Mouse (Mus musculus) stomach, postnatal 0 days (tissue): ENCODE measurements around the gene Prim2. TPM values are rescaled to one million over a fixed set of nuclear protein-coding genes. Genes with fewer than 3 reads are reported as not detected.

Experiments used
- ATAC-seq: fragments of 200-750 bp; cut with Nextera tagmentation; 2 replicates; pipeline ENCODE4 v1.8.0; 2017; ENCODE audit not compliant: low FRiP score, low TSS enrichment
- DNase-seq: peaks from one replicate; pipeline ENCODE4 v3.0.0-alpha.2; 2016; ENCODE audit warnings: low spot score
- H3K27ac ChIP-seq: fragments of 300-500 bp; sonication (generic); replicated peaks from 2 replicates; pipeline ENCODE4 v1.5.1; 2014; ENCODE audit warnings: mild to moderate bottlenecking, control low read depth
- H3K27me3 ChIP-seq: fragments of 300-500 bp; sonication (generic); 2 replicates; pipeline ENCODE4 v1.6.1; 2014; ENCODE audit warnings: low read length; ENCODE audit not compliant: control insufficient read depth, insufficient read depth
- H3K36me3 ChIP-seq: fragments of 300-500 bp; sonication (generic); 2 replicates; pipeline ENCODE4 v1.6.1; 2014; ENCODE audit warnings: low read length, mixed read lengths; ENCODE audit not compliant: control insufficient read depth, insufficient read depth
- H3K4me1 ChIP-seq: fragments of 300-500 bp; sonication (generic); replicated peaks from 2 replicates; pipeline ENCODE4 v1.6.1; 2014; ENCODE audit warnings: antibody characterized with exemption; ENCODE audit not compliant: control insufficient read depth, insufficient read depth
- H3K4me2 ChIP-seq: fragments of 300-500 bp; sonication (generic); replicated peaks from 2 replicates; pipeline ENCODE4 v1.6.1; 2014; ENCODE audit warnings: low read depth, mild to moderate bottlenecking, control low read depth, moderate library complexity
- H3K4me3 ChIP-seq: fragments of 300-500 bp; sonication (generic); 2 replicates; pipeline ENCODE4 v1.5.1; 2014; ENCODE audit warnings: low read depth, low read length, control low read depth
- H3K9ac ChIP-seq: fragments of 300-500 bp; sonication (generic); 2 replicates; pipeline ENCODE4 v1.6.1; 2014; ENCODE audit warnings: mild to moderate bottlenecking, low read length, control low read depth, mixed read lengths
- H3K9me3 ChIP-seq: fragments of 300-500 bp; sonication (generic); 2 replicates; pipeline ENCODE4 v1.6.1; 2016; ENCODE audit warnings: low read length; ENCODE audit not compliant: control insufficient read depth
- CTCF ChIP-seq: IDR thresholded peaks from 2 replicates; pipeline ENCODE4 v1.5.1; 2016; ENCODE audit warnings: antibody characterized with exemption, low read depth, mild to moderate bottlenecking, moderate library complexity
- EP300 ChIP-seq: optimal IDR thresholded peaks from 2 replicates; pipeline ENCODE3; 2016; ENCODE audit warnings: antibody characterized with exemption
- WGBS: fragments of 180-500 bp; shearing (Covaris S2); extraction: QIAGEN DNeasy Blood & Tissue Kit; methylation state at CpG from one replicate; pipeline ENCODE4 v1.1.7; 2014; 5-methylcytosine and 5-hydroxymethylcytosine counted together
- polyA plus RNA-seq: library from polyadenylated mRNA; unstranded; fragments of >200 nt; fragmentation: Nextera tagmentation; extraction: Ambion mirVana; gene quantifications from 2 replicates; pipeline ENCODE4 v1.2.1, GENCODE M21; 2015

The Prim2 gene
- polyA plus RNA-seq, 1 experiment from 2014 or later = 13.1 TPM

DNA sequence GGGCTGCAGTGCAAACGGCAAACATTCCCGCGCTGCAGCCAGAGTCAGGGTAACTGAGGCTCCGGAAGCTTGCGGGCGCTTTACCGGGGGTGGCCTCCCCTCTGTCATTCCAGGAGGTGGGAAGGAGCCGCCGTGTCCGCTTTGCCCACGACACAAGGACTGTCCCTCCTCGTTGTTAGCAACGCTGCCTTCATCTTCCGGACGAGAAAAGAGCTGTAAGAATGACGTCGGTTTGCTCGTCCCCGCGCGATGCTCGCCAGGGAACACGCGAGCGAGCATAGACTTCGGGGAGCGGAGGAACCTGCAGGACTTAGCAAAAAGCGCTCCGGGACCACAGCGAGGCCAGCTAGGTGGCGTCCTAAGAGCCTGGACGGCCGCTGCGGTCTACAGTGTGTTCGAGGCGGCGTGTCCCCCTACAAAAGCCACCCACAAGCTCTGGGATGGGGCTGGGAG is 595 bp upstream of the Prim2 start:
- Histone ChIP-seq H3K4me1 (0 out of 2 replicates have a peak, but pooled peaks cover 2% of the 10 kb centered on the region), H3K9ac (peak overlapping the region; percentile 67), H3K4me3 (peak overlapping the region; percentile 60), H3K36me3 (no peaks in the 10 kb centered on the region), H3K27me3 (no peaks in the 10 kb centered on the region), H3K4me2 (peak overlapping the region; percentile 98), H3K9me3 (no peaks in the 10 kb centered on the region), H3K27ac (peak overlapping the region; percentile 75)
- DNase-seq (peak; percentile 81), ATAC-seq (peak; percentile 70)
- WGBS = 2% methylated on average over 37 of the region's 37 CpGs
- TF ChIP-seq CTCF (peak; percentile 62), EP300 (no peak)

DNA sequence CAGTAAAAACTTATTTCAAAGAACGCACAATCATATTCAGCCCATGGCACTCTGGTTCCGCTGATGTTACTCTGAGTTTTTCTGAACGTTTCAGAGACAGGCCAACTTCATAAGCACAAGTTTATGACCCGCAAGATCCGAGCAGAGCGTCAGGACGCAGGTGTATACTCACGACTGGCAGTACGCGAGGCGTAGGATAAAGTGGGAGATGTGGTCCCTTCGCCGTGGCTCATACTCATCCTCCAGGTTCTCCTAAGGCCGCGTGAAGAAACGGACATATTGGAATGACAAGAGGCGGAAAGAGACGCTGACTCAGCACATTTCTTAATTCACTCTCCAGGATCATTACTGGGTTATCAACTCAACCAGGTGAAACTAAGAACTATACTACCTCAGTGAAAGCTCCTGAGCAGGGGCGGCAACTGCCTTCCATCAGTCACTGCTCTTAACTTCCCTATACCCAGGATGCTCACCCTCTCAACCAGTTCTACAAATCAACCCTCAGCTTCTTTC is 5.9 kb downstream of the Prim2 start:
- Histone ChIP-seq H3K9ac (no peak overlapping the region), H3K36me3 (peaks cover 2% of the 10 kb centered on the region; the same call in 1 of the 2 replicates), H3K4me1 (no peaks in the 10 kb centered on the region), H3K27me3 (no peaks in the 10 kb centered on the region), H3K4me2 (no peak overlapping the region), H3K9me3 (no peaks in the 10 kb centered on the region), H3K4me3 (no peak overlapping the region), H3K27ac (no peak overlapping the region)
- no peak for ATAC-seq
- no peak for TF ChIP-seq EP300
- TF ChIP-seq CTCF = no peak
- 84% methylated on average over 19 of the region's 19 CpGs for WGBS
- DNase-seq = no peak

DNA sequence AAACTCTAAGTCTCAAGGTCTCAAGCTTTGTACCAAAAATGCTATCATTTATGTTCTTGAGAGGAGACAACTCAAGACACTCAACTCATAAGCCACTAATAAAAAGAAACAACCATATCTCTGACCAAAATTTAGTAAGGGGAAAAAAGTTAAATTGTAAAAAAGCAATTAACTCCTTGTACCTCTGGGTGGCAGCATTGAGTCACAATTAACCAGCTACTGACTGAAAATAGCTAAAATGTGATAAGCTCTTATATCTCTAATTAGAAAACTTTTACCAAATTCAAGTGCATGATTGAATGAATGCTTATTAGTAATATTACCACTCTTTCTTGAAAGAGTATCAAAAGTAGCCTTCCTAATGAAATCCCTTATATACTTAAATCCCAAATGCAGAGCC is 6.4 kb downstream of the Prim2 start:
- no peak overlapping the region for H3K4me3 ChIP-seq
- no peak overlapping the region for H3K9ac ChIP-seq
- no peaks in the 10 kb centered on the region for H3K27me3 ChIP-seq
- ATAC-seq (no peak), DNase-seq (no peak)
- TF ChIP-seq EP300 (no peak), CTCF (peak; percentile 74)
- H3K36me3 ChIP-seq = peaks cover 2% of the 10 kb centered on the region; the same call in 1 of the 2 replicates
- no peaks in the 10 kb centered on the region for H3K4me1 ChIP-seq
- H3K9me3 ChIP-seq = no peaks in the 10 kb centered on the region
- H3K27ac ChIP-seq = no peak overlapping the region
- H3K4me2 ChIP-seq = no peak overlapping the region

DNA sequence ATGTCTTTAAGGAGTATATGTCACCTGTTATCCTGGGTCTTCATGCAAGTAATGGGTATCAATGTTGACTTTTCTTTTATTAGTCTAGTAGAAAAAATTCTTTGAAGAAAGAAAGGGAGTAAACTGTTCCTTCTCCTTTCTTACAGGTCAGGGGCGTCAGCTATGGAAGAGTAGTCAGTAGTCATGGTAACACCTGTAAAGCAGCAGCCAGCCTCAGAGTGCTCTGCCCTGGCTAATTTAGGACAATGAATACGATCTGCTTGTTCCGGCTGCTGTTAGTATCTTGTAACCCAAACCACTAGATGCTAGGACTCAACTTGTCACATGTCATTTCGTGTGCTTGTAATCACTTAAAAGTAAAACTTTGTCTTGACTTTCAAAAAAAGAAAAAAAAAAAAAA is 11.3 kb downstream of the Prim2 start:
- H3K9ac ChIP-seq = no peak overlapping the region
- ATAC-seq (no peak), DNase-seq (no peak)
- no peaks in the 10 kb centered on the region for H3K27me3 ChIP-seq
- no peaks in the 10 kb centered on the region for H3K4me1 ChIP-seq
- no peak overlapping the region for H3K27ac ChIP-seq
- H3K4me3 ChIP-seq = no peak overlapping the region
- 74% methylated on average over 4 of the region's 4 CpGs for WGBS
- TF ChIP-seq CTCF (no peak), EP300 (no peak)
- H3K36me3 ChIP-seq = peaks cover 8% of the 10 kb centered on the region; the same call in 1 of the 2 replicates
- no peaks in the 10 kb centered on the region for H3K9me3 ChIP-seq
- no peak overlapping the region for H3K4me2 ChIP-seq

DNA sequence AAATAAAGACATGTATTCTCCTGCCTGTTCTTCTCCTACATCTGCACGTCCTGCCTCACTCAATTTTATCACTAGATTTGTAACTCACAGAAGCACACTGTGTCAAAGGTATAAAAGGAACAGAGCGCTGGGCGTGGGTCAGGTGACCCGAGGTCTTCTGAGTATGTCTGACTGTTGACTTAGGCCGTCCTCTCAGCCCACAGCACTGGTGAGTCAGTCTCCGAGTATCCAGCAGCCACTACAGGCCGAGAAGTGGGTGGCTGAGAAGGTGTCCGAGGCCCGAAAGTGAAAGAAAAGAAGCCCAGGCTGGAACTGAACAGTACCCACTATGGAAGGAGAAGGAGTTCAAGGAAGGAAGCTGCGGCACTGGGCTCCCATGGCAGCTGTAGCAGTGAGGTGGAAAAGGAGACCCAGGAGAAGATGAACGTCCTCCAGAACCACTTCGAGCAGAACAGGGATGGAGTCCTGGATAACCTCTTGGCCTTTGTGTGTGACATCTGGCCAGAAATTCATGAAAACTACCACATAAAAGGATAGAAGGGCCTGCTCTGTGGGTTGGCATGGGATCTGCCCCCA is 11.9 kb downstream of the Prim2 start:
- DNase-seq (peak; percentile 53), ATAC-seq (peak; percentile 99)
- no peaks in the 10 kb centered on the region for H3K27me3 ChIP-seq
- 63% methylated on average over 12 of the region's 12 CpGs for WGBS
- TF ChIP-seq EP300 (no peak), CTCF (no peak)
- no peak overlapping the region for H3K27ac ChIP-seq
- no peaks in the 10 kb centered on the region for H3K9me3 ChIP-seq
- no peak overlapping the region for H3K4me3 ChIP-seq
- no peaks in the 10 kb centered on the region for H3K4me1 ChIP-seq
- H3K36me3 ChIP-seq = peaks cover 8% of the 10 kb centered on the region; the same call in 1 of the 2 replicates
- no peak overlapping the region for H3K4me2 ChIP-seq
- no peak overlapping the region for H3K9ac ChIP-seq

DNA sequence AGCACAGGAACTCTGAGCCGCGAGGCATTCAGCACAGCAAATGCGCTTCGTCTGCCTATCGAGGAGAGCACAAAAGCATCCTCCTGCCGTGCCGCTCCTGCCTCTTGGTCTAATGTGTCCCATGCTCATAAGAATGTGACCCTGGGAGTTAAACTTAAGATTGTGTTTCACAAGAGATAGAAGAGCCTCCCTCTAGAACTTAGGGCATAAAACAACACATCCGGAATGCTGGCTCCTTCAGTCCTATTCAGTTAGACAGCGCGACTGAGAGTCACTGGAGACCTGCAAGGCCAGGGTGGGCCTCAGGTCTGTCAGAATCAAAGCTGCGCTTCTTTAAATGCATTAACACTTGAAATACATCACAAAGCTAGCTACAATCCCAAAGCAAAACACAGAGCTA is 18.7 kb downstream of the Prim2 start:
- H3K36me3 ChIP-seq = 0 out of 2 replicates have a peak, but pooled peaks cover 1% of the 10 kb centered on the region
- H3K4me2 ChIP-seq = no peak overlapping the region
- H3K9ac ChIP-seq = no peak overlapping the region
- no peaks in the 10 kb centered on the region for H3K27me3 ChIP-seq
- TF ChIP-seq CTCF (no peak), EP300 (no peak)
- no peaks in the 10 kb centered on the region for H3K4me1 ChIP-seq
- H3K9me3 ChIP-seq = no peaks in the 10 kb centered on the region
- ATAC-seq (no peak), DNase-seq (no peak)
- H3K4me3 ChIP-seq = no peak overlapping the region
- WGBS = 92% methylated on average over 11 of the region's 11 CpGs
- H3K27ac ChIP-seq = no peak overlapping the region
